Mouse (Mus musculus) intestine, postnatal 0 days (tissue): Measurements from ENCODE around the gene Grin2b. TPM values are rescaled to one million over a fixed set of nuclear protein-coding genes. Genes with fewer than 3 reads are reported as not detected.
"Not testable (repeated sequence)": the region's sequence is repeated elsewhere in the genome, so short reads cannot be mapped to it uniquely, and the experiment has no call there.

Experiments used
- ATAC-seq: fragments of 200-750 bp; cut with Nextera tagmentation; 2 replicates; pipeline ENCODE4 v1.8.0; 2017; ENCODE audit warnings: mild to moderate bottlenecking, moderate TSS enrichment, moderate library complexity
- H3K27ac ChIP-seq: fragments of 300-500 bp; sonication (generic); 2 replicates; pipeline ENCODE4 v1.5.1; 2014; ENCODE audit warnings: mild to moderate bottlenecking, low read depth, low read length, moderate library complexity
- H3K27me3 ChIP-seq: fragments of 300-500 bp; sonication (generic); replicated peaks from 2 replicates; pipeline ENCODE4 v1.6.1; 2014; ENCODE audit warnings: low read length, mixed read lengths; ENCODE audit not compliant: control insufficient read depth, insufficient read depth
- H3K36me3 ChIP-seq: fragments of 300-500 bp; sonication (generic); 2 replicates; pipeline ENCODE4 v1.6.1; 2014; ENCODE audit warnings: mild to moderate bottlenecking, moderate library complexity; ENCODE audit not compliant: control insufficient read depth, insufficient read depth
- H3K4me1 ChIP-seq: fragments of 300-500 bp; sonication (generic); replicated peaks from 2 replicates; pipeline ENCODE4 v1.6.1; 2014; ENCODE audit warnings: antibody characterized with exemption, low read length, mixed read lengths; ENCODE audit not compliant: control insufficient read depth, insufficient read depth
- H3K4me2 ChIP-seq: fragments of 300-500 bp; sonication (generic); replicated peaks from 2 replicates; pipeline ENCODE4 v1.6.1; 2014; ENCODE audit warnings: low read depth, mild to moderate bottlenecking, moderate library complexity
- H3K4me3 ChIP-seq: fragments of 300-500 bp; sonication (generic); 2 replicates; pipeline ENCODE4 v1.5.1; 2014; ENCODE audit warnings: low read depth, low read length
- H3K9ac ChIP-seq: fragments of 300-500 bp; sonication (generic); 2 replicates; pipeline ENCODE4 v1.6.1; 2014; ENCODE audit warnings: mild to moderate bottlenecking, low read depth, low read length
- H3K9me3 ChIP-seq: fragments of 300-500 bp; sonication (generic); 2 replicates; pipeline ENCODE4 v1.6.1; 2016; ENCODE audit warnings: mixed run types; ENCODE audit not compliant: control insufficient read depth
- CTCF ChIP-seq: sonication (generic); IDR thresholded peaks from 2 replicates; pipeline ENCODE4 v1.5.1; 2016; ENCODE audit warnings: low read depth, mild to moderate bottlenecking, control low read depth, antibody characterized with exemption, moderate library complexity
- WGBS: fragments of 180-500 bp; shearing (Covaris S2); extraction: QIAGEN DNeasy Blood & Tissue Kit; methylation state at CpG from one replicate; pipeline ENCODE4 v1.1.7; 2014; 5-methylcytosine and 5-hydroxymethylcytosine counted together
- polyA plus RNA-seq: library from polyadenylated mRNA; unstranded; fragments of >200 nt; fragmentation: Nextera tagmentation; extraction: Ambion mirVana; gene quantifications from 2 replicates; pipeline ENCODE4 v1.2.1, GENCODE M21; 2015

Gene Grin2b
- polyA plus RNA-seq, 1 experiment from 2014 or later, result not detected

DNA sequence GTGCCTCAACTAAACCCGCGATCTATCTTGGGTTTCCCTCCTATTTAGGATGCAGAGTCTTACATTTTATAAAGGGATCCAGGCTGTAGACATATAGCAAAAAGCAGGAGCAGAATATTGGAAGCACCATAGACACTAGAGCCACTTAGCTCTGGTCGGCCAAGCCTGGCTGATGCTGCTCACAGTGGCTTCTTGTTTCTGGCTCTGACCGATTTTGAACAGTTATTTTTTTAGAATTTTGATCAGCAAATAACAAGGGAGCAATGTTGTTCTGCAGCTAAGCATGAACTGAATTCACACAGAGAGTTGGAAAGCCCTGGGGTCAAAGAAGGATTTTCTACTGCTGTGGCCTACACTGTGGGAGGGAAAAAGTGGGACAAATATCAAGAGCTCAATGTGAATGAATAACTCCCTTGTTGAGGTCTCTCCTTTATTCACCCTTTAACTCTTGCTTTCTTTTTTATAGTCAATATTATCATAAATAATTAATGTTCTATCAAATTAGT lies 439.0 kb downstream of the Grin2b start:
- no peak for ATAC-seq
- no peak overlapping the region for H3K27ac ChIP-seq
- H3K4me1 ChIP-seq, result no peaks in the 10 kb centered on the region
- H3K9me3 ChIP-seq, result no peaks in the 10 kb centered on the region
- no peak overlapping the region for H3K4me3 ChIP-seq
- H3K36me3 ChIP-seq, result no peaks in the 10 kb centered on the region
- 92% methylated on average over 4 of the region's 4 CpGs for WGBS
- H3K27me3 ChIP-seq, result no peaks in the 10 kb centered on the region
- H3K4me2 ChIP-seq, result no peak overlapping the region
- TF ChIP-seq CTCF, result no peak
- H3K9ac ChIP-seq, result no peak overlapping the region

DNA sequence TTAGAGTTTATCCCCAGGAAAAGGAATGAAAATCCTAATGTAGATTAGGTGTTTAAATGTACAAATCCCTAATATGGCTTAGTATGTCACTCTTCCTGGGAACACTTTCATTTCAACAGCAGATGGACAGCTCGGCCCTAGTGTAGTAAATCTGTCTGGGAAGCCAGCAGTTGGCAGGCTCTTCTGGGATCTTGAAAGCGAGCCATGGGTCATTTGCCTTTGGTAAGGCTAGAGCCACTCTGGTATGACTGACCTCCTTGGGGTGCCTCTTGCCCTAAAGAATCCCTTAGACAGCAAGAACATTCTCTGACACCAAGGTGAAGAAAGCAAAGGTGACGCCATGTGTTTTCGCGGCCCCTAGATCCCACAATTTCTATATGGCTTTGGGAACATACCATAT lies 446.2 kb downstream of the Grin2b start:
- Histone ChIP-seq H3K4me2 (no peak overlapping the region), H3K36me3 (no peaks in the 10 kb centered on the region), H3K27me3 (no peaks in the 10 kb centered on the region), H3K4me3 (no peak overlapping the region), H3K9me3 (no peaks in the 10 kb centered on the region), H3K4me1 (no peaks in the 10 kb centered on the region), H3K27ac (no peak overlapping the region), H3K9ac (no peak overlapping the region)
- 90% methylated on average over 5 of the region's 5 CpGs for WGBS
- no peak for ATAC-seq
- TF ChIP-seq CTCF, result no peak

DNA sequence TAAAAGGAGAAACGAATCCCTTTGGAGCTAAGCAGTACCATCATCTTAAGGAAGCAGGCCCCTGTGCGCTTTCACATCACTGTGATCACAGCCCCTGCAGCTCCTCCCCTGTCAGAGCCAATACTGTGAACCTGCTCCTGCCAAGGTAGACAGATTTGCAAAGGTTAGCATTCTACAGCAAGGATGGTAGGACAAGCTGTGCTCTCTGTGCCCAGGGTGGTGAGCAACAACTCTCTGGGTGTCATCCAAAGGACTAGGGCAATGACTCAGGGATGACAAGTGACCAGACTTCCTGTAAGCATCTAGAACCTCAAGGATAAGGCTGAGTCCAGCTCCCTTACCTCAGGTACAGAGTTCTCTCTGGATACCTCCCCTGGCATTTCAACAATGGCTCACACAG lies 451.6 kb downstream of the Grin2b start:
- Histone ChIP-seq H3K9ac (no peak overlapping the region), H3K27me3 (no peaks in the 10 kb centered on the region), H3K4me1 (no peaks in the 10 kb centered on the region), H3K9me3 (no peaks in the 10 kb centered on the region), H3K36me3 (no peaks in the 10 kb centered on the region), H3K27ac (no peak overlapping the region), H3K4me3 (no peak overlapping the region), H3K4me2 (no peak overlapping the region)
- TF ChIP-seq CTCF, result no peak
- 90% methylated on average over 2 of the region's 2 CpGs for WGBS
- ATAC-seq, result no peak

DNA sequence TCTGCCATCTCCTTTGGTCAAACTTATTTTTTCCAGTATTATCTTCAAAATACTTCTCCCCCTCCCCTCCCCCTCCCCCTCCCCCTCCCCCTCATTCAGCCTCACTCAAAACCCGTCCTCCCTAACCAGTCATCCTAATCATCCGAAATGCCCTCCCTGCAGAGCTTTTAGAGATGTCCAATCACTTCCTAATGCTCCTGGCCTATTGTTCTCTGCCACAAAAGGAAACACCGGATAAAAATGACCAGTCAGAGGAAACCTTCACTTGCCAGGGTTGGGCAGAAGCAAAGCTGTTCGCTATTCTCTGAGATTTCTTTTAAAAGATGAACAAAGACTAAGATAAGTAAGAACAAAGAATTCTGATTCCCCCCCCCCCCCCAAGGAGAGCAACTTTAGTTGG lies 458.4 kb downstream of the Grin2b start:
- H3K27ac ChIP-seq, result no peak overlapping the region
- TF ChIP-seq CTCF, result no peak
- no peaks in the 10 kb centered on the region for H3K36me3 ChIP-seq
- H3K9ac ChIP-seq, result no peak overlapping the region
- ATAC-seq, result no peak
- no peak overlapping the region for H3K4me2 ChIP-seq
- no peak overlapping the region for H3K4me3 ChIP-seq
- WGBS, result 79% methylated on average over 4 of the region's 4 CpGs
- no peaks in the 10 kb centered on the region for H3K4me1 ChIP-seq
- no peaks in the 10 kb centered on the region for H3K9me3 ChIP-seq
- no peaks in the 10 kb centered on the region for H3K27me3 ChIP-seq

- ATAC-seq, result no peak
- Histone ChIP-seq H3K9me3 (no peaks in the 10 kb centered on the region), H3K27me3 (no peaks in the 10 kb centered on the region), H3K4me3 (no peak overlapping the region), H3K27ac (no peak overlapping the region), H3K36me3 (no peaks in the 10 kb centered on the region), H3K9ac (no peak overlapping the region), H3K4me2 (no peak overlapping the region), H3K4me1 (no peaks in the 10 kb centered on the region)
- 84% methylated on average over 1 of the region's 1 CpGs for WGBS
- TF ChIP-seq CTCF, result no peak
These were observed 459.1 kb downstream of the Grin2b start for GRCm38 (mm10) chr6:135714236-135714635.

GRCm38 (mm10) chr6:135713716-135714115 lies 459.6 kb downstream of the Grin2b start:
- no peaks in the 10 kb centered on the region for H3K4me1 ChIP-seq
- H3K36me3 ChIP-seq, result no peaks in the 10 kb centered on the region
- WGBS, result 65% methylated on average over 8 of the region's 8 CpGs
- no peak overlapping the region for H3K9ac ChIP-seq
- no peak overlapping the region for H3K27ac ChIP-seq
- H3K9me3 ChIP-seq, result no peaks in the 10 kb centered on the region
- ATAC-seq, result no peak
- no peaks in the 10 kb centered on the region for H3K27me3 ChIP-seq
- no peak overlapping the region for H3K4me2 ChIP-seq
- H3K4me3 ChIP-seq, result no peak overlapping the region
- TF ChIP-seq CTCF, result no peak

DNA sequence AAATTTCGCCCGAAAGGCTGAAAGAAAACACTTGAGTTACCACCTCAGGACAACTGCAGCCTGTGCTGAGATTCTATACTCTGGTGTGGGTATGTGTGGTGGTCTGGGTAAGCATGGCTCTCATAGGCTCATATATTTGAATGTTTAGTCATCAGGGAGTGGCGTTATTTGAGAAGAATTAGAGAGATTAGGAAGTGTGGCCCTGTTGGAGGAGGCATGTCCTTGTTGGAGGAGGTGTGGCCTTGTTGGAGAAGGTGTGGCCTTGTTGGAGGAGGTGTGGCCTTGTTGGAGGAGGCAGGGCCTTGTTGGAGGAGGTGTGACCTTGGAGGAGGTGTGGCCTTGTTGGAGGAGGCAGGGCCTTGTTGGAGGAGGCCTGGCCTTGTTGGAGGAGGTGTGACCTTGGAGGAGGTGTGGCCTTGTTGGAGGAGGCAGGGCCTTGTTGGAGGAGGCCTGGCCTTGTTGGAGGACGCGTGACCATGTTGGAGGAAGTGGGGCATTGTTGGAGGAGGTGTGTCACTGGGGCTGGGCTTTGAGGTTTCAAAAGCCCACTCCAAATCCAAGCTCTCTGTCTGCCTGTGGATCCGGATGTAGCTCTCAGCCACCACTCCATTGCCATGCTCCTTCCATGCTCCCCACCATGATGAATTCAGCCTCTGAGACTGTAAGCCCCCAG lies 466.3 kb downstream of the Grin2b start:
- 71% methylated on average over 6 of the region's 6 CpGs for WGBS
- H3K36me3 ChIP-seq, H3K4me1 ChIP-seq, H3K9ac ChIP-seq, H3K27me3 ChIP-seq, H3K4me2 ChIP-seq, H3K4me3 ChIP-seq, H3K27ac ChIP-seq, ATAC-seq, H3K9me3 ChIP-seq: not testable (repeated sequence)
